Mouse (Mus musculus) spleen, adult 2 months (tissue): ENCODE data around the gene Cers5. TPM values are rescaled to one million over a fixed set of nuclear protein-coding genes. Genes with fewer than 3 reads are reported as not detected.

ENCODE experiments used
- DNase-seq, 2 experiments: peaks; one replicate each; pipeline versions ENCODE4 v3.0.0 to v3.0.0-alpha.2; 2012 to 2021; ENCODE audit warnings: low spot score in 2 of 2, low read depth in 1 of 2
- H3K27ac ChIP-seq: fragments of 200-500 bp; 2 replicates; pipeline ENCODE4 v1.5.1; 2012; ENCODE audit warnings: low read length, inconsistent platforms; ENCODE audit not compliant: insufficient read depth
- H3K27me3 ChIP-seq: fragments of 200-500 bp; 2 replicates; pipeline ENCODE4 v1.6.1; 2012; ENCODE audit warnings: mild to moderate bottlenecking, moderate library complexity, low read length, inconsistent platforms; ENCODE audit not compliant: control insufficient read depth, insufficient read depth
- H3K36me3 ChIP-seq: fragments of 200-500 bp; 2 replicates; pipeline ENCODE4 v1.6.1; 2012; ENCODE audit warnings: mild to moderate bottlenecking, low read length, inconsistent platforms; ENCODE audit not compliant: control insufficient read depth, insufficient read depth
- H3K4me1 ChIP-seq: fragments of 200-500 bp; 2 replicates; pipeline ENCODE4 v1.6.1; 2011; ENCODE audit warnings: inconsistent platforms; ENCODE audit not compliant: control insufficient read depth, insufficient read depth, insufficient read length
- H3K4me3 ChIP-seq: fragments of 200-500 bp; 2 replicates; pipeline ENCODE4 v1.5.1; 2011; ENCODE audit warnings: mild to moderate bottlenecking, inconsistent platforms; ENCODE audit not compliant: insufficient read depth, insufficient read length; ENCODE audit errors: extremely low read depth
- CTCF ChIP-seq: fragments of 200-500 bp; IDR thresholded peaks from 2 replicates; pipeline ENCODE4 v1.5.1; 2011; ENCODE audit warnings: mild to moderate bottlenecking, inconsistent platforms; ENCODE audit not compliant: insufficient read depth, insufficient read length, insufficient replicate concordance; ENCODE audit errors: extremely low read depth
- POLR2A ChIP-seq: fragments of 200-500 bp; IDR thresholded peaks from 2 replicates; pipeline ENCODE4 v1.6.1; 2011; ENCODE audit warnings: low read depth, low read length, inconsistent platforms
- WGBS: fragments of 180-500 bp; shearing (Covaris S2); methylation state at CpG from one replicate; pipeline ENCODE4 v1.1.7; 2018; 5-methylcytosine and 5-hydroxymethylcytosine counted together
- polyA plus RNA-seq: library from polyadenylated mRNA; depleted of rRNA; stranded (reverse); fragments of >200 nt; gene quantifications from 2 replicates; pipeline ENCODE4 v1.2.3, GENCODE M21; 2012

Cers5 gene
- polyA plus RNA-seq, 1 experiment: 30.0 TPM

DNA sequence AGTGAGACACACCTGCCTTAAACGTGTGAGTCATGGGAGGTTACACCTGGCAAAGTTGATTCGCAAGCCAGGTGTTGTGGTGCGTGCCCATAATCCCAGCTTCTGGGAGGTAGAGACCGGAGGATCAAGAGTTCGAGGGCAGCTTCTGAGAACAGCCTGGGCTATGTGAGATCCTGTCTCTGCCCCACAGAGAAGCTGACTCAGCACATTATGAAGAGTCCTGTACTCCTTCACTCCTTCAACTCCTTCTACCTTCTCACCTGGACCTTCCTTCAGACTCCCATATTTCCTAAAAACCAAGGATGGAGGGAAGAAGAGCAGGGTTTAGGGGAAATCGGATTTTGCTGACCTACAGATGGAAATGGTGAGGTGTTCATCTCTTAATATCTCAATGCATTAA is 41.0 kb upstream of the Cers5 start:
- no peak overlapping the region for H3K4me3 ChIP-seq
- H3K27me3 ChIP-seq: no peaks in the 10 kb centered on the region
- WGBS: 90% methylated on average over 6 of the region's 6 CpGs
- no peaks in the 10 kb centered on the region for H3K4me1 ChIP-seq
- no peak for TF ChIP-seq POLR2A
- no peak for TF ChIP-seq CTCF
- H3K27ac ChIP-seq: no peak overlapping the region
- no peaks in the 10 kb centered on the region for H3K36me3 ChIP-seq
- no peak for DNase-seq

DNA sequence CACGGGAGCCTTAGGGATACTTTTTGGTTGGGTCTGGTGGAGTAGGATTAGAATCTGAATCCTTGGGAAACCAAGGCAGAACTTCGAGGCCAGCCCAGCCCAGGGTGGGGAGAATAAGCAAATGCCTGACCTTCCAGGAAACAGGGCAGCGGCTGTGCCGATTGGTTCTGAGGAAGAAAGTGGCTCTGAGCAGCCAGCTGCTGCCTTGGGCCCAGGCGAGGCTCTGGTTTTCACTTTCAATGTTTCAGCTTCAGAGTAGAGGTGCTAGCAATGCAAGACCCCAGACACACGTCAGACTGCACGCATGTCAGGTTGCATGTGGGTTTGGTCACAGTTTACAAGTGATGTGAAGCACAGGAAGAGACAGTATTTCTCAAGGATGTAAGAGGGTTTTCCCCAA is 39.4 kb upstream of the Cers5 start:
- DNase-seq: no peak
- Histone ChIP-seq H3K4me1 (no peaks in the 10 kb centered on the region), H3K4me3 (no peak overlapping the region), H3K36me3 (no peaks in the 10 kb centered on the region), H3K27ac (no peak overlapping the region), H3K27me3 (no peaks in the 10 kb centered on the region)
- TF ChIP-seq POLR2A (no peak), CTCF (no peak)
- WGBS: 73% methylated on average over 7 of the region's 7 CpGs

DNA sequence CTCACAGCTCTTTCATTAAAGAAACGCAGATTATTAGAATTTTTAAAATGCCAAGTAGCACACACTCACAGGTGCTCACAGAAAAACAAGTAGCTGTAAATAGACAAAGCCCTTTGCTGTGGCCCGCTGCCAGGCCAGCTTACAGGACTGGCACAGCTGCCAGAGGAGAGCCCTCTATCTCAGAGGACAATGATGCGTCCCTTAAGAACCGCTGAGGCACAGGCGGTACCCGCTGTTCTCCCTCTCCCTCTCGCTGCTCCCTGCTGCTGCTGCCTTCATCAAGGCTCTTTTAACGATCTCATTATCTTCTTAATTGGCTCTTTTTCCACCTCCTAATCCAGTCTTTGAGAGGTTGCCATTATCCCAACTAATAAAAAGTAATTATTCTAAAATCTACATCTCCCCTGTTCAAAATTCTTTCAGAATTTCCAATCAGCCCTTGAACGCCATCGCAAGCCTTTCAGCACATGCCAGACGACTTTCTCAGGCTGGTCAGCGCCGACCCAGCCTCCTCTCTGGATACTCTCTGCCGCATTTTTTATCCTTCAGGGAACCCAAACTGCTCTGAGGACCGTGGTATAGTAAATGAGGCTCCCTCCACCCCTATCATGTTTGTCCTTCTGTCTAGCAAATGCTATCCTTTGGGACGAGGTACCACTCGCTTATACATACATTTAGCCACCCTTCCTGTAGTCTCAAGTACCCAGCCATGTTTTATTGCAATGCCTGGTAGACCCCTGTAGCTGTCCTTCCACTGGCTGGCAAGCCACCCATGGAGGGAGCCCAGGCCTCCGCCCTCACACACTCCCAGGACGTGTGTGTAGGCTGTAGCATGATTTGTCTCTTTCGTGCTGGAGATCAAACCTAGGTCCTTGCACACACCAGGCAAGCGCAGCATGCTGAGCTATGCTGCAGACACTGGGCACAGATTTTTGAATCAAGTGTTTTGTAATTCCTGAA is 35.4 kb upstream of the Cers5 start:
- H3K27me3 ChIP-seq: no peaks in the 10 kb centered on the region; the same call in 1 of the 2 replicates
- no peaks in the 10 kb centered on the region for H3K36me3 ChIP-seq
- TF ChIP-seq CTCF: no peak
- TF ChIP-seq POLR2A: no peak
- no peak overlapping the region for H3K27ac ChIP-seq
- H3K4me3 ChIP-seq: no peak overlapping the region
- no peaks in the 10 kb centered on the region for H3K4me1 ChIP-seq
- WGBS: 91% methylated on average over 21 of the region's 21 CpGs
- DNase-seq: no peak

DNA sequence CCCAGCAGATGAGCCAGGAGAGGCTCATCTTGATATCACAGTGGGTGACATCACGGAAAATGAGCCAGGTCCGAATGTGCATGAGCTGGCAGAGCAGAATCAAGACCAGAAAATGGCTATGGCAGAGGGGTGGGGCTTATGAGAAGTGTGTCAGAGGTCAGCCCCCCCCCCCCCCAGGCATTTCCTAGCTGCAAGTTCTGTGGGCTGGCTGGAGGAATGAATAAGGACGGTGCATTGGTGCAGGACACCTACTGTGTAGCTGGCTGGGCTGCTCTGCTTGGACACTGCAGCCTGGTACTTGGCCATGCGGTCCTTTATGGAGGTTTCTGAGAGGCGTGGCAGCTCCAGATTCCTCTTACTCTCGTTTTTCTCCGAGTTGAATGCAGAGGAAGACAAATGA is 33.5 kb upstream of the Cers5 start:
- Histone ChIP-seq H3K36me3 (no peaks in the 10 kb centered on the region), H3K4me1 (no peaks in the 10 kb centered on the region), H3K27me3 (no peaks in the 10 kb centered on the region; the same call in 1 of the 2 replicates), H3K27ac (no peak overlapping the region), H3K4me3 (no peak overlapping the region)
- no peak for TF ChIP-seq CTCF
- no peak for TF ChIP-seq POLR2A
- DNase-seq: no peak
- 68% methylated on average over 7 of the region's 7 CpGs for WGBS

DNA sequence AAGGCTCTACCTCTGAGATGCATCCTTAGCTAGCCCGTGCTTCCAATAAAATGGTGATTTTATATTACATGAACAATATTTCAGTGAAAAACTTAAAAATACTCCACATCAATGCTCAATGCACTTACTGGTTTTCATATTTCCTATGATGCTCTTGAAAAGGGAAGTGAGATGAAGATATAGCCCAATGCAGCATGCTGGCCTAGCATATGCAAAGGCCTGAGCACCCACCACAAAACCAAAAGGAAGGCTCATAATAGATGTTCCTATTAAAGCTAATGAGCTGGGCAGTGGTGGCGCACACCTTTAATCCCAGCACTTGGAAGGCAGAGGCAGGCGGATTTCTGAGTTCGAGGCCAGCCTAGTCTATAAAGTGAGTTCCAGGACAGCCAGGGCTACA is 33.0 kb upstream of the Cers5 start:
- TF ChIP-seq CTCF: no peak
- no peak for TF ChIP-seq POLR2A
- no peak for DNase-seq
- Histone ChIP-seq H3K27ac (no peak overlapping the region), H3K4me3 (no peak overlapping the region), H3K36me3 (no peaks in the 10 kb centered on the region), H3K4me1 (no peaks in the 10 kb centered on the region), H3K27me3 (no peaks in the 10 kb centered on the region; the same call in 1 of the 2 replicates)
- WGBS: 81% methylated on average over 4 of the region's 4 CpGs

DNA sequence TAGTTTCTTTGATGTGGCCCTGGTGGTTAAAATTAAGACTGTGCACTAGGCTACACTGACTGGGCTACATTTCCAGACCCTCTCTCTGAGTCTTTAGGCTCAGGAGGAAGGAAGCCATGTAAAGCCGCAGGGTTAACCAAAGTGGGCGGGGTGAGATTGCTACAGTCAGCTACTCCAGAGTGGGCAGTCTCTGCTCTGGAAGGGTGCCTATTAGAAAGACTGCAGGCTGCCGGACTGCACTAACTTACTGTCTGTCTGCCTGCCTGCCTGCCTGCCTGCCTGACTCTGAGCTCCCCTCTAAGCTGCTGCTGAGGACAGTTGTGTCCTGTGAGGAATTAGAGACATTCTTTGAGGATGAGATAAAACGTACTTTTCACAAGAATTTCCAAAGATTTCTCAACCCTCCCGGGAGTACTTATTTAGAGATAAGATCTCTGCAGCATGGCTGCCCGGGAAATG is 30.5 kb upstream of the Cers5 start:
- DNase-seq: peak in 1 of 2 experiments; percentile 28
- 3% methylated on average over 6 of the region's 6 CpGs for WGBS
- no peak for TF ChIP-seq POLR2A
- TF ChIP-seq CTCF: no peak
- H3K27me3 ChIP-seq: no peaks in the 10 kb centered on the region; the same call in 1 of the 2 replicates
- no peak overlapping the region for H3K4me3 ChIP-seq
- H3K27ac ChIP-seq: no peak overlapping the region
- H3K4me1 ChIP-seq: no peaks in the 10 kb centered on the region
- H3K36me3 ChIP-seq: no peaks in the 10 kb centered on the region
